Mouse (Mus musculus) olfactory bulb, adult 2 months (tissue): ENCODE measurements around the gene Lage3.

ENCODE experiments used
- CTCF ChIP-seq: fragments of 200-500 bp; IDR thresholded peaks from 2 replicates; pipeline ENCODE4 v1.5.1; 2012; ENCODE audit warnings: low read depth, mild to moderate bottlenecking, low read length, moderate library complexity; ENCODE audit not compliant: insufficient read depth
- POLR2A ChIP-seq: fragments of 200-500 bp; IDR thresholded peaks from 2 replicates; pipeline ENCODE4 v1.6.1; 2012; ENCODE audit warnings: mild to moderate bottlenecking, low read depth, low read length, moderate library complexity; ENCODE audit not compliant: insufficient read depth

DNA sequence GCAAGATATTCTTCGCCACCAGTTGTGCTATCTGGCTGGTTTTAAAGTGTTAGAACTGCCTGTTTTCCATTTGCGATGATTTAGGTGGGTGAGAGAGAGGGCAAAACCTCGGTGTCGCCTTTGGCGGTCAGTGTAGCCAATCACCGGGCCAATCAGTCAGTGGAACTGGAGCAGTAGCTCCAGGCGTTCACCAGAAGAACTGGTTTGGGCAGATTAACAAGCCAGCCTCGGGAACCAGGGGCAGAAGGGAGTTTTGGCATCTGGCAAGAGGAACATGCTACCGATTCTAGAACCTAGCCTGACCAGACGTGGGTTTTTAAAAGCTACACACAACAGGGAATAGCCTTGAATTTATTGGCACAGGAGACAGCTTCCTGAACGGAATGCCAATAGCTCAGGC is 5.8 kb upstream of the Lage3 start:
- TF ChIP-seq CTCF, result no peak
- no peak for TF ChIP-seq POLR2A
